Mouse (Mus musculus) heart, embryonic 14.5 days (tissue): Measurements from ENCODE around the gene Col25a1. TPM values are rescaled to one million over a fixed set of nuclear protein-coding genes. Genes with fewer than 3 reads are reported as not detected.

ENCODE experiments used
- ATAC-seq: fragments of 200-750 bp; cut with Nextera tagmentation; 2 replicates; pipeline ENCODE4 v1.8.0; 2017; ENCODE audit warnings: low read depth, moderate TSS enrichment; ENCODE audit not compliant: insufficient number of reproducible peaks, insufficient read depth, low FRiP score
- H3K27ac ChIP-seq, 2 experiments: fragments of 200-500 bp in 1 of 2; fragments of 300-500 bp in 1 of 2; sonication (generic) in 1 of 2; replicated peaks in 1 of 2; 2 replicates each; pipeline ENCODE4 v1.5.1; 2012 to 2014; ENCODE audit warnings: low read depth in 2 of 2, low read length in 2 of 2, control low read depth in 1 of 2, mild to moderate bottlenecking in 1 of 2, mixed read lengths in 1 of 2; ENCODE audit not compliant: control insufficient read depth in 1 of 2, insufficient read depth in 1 of 2
- H3K27me3 ChIP-seq: fragments of 300-500 bp; sonication (generic); 2 replicates; pipeline ENCODE4 v1.6.1; 2014; ENCODE audit warnings: mild to moderate bottlenecking, low read length, control low read depth; ENCODE audit not compliant: control insufficient read depth, insufficient read depth
- H3K36me3 ChIP-seq: fragments of 300-500 bp; sonication (generic); 2 replicates; pipeline ENCODE4 v1.6.1; 2014; ENCODE audit warnings: mild to moderate bottlenecking, control low read depth, low read length, mixed read lengths; ENCODE audit not compliant: control insufficient read depth, insufficient read depth
- H3K4me1 ChIP-seq, 2 experiments: fragments of 200-500 bp in 1 of 2; fragments of 300-500 bp in 1 of 2; sonication (generic) in 1 of 2; 2 replicates each; pipeline ENCODE4 v1.6.1; 2012 to 2014; ENCODE audit warnings: low read length in 2 of 2, control low read depth in 1 of 2, mixed read lengths in 1 of 2; ENCODE audit not compliant: control insufficient read depth in 2 of 2, insufficient read depth in 2 of 2
- H3K4me2 ChIP-seq: fragments of 300-500 bp; sonication (generic); 2 replicates; pipeline ENCODE4 v1.6.1; 2014; ENCODE audit warnings: mild to moderate bottlenecking, low read length
- H3K4me3 ChIP-seq, 2 experiments: fragments of 200-500 bp in 1 of 2; fragments of 300-500 bp in 1 of 2; sonication (generic) in 1 of 2; 2 replicates each; pipeline ENCODE4 v1.5.1; 2012 to 2014; ENCODE audit warnings: low read length in 2 of 2, mild to moderate bottlenecking in 2 of 2, control low read depth in 1 of 2, low read depth in 1 of 2, moderate library complexity in 1 of 2; ENCODE audit not compliant: control insufficient read depth in 1 of 2, insufficient read depth in 1 of 2
- H3K9ac ChIP-seq: fragments of 300-500 bp; sonication (generic); 2 replicates; pipeline ENCODE4 v1.6.1; 2014; ENCODE audit warnings: mild to moderate bottlenecking, low read length
- H3K9me3 ChIP-seq: fragments of 300-500 bp; sonication (generic); 2 replicates; pipeline ENCODE4 v1.6.1; 2016; ENCODE audit warnings: low read length, control low read depth; ENCODE audit not compliant: control insufficient read depth
- WGBS: fragments of 180-500 bp; shearing (Covaris S2); extraction: QIAGEN DNeasy Blood & Tissue Kit; methylation state at CpG from one replicate; pipeline ENCODE4 v1.1.7; 2014; 5-methylcytosine and 5-hydroxymethylcytosine counted together
- polyA plus RNA-seq: library from polyadenylated mRNA; unstranded; fragments of >200 nt; fragmentation: Nextera tagmentation; extraction: Ambion mirVana; gene quantifications from 2 replicates; pipeline ENCODE4 v1.2.1, GENCODE M21; 2014

Gene Col25a1
- polyA plus RNA-seq, 1 experiment from 2014 or later, result 2.3 TPM

DNA sequence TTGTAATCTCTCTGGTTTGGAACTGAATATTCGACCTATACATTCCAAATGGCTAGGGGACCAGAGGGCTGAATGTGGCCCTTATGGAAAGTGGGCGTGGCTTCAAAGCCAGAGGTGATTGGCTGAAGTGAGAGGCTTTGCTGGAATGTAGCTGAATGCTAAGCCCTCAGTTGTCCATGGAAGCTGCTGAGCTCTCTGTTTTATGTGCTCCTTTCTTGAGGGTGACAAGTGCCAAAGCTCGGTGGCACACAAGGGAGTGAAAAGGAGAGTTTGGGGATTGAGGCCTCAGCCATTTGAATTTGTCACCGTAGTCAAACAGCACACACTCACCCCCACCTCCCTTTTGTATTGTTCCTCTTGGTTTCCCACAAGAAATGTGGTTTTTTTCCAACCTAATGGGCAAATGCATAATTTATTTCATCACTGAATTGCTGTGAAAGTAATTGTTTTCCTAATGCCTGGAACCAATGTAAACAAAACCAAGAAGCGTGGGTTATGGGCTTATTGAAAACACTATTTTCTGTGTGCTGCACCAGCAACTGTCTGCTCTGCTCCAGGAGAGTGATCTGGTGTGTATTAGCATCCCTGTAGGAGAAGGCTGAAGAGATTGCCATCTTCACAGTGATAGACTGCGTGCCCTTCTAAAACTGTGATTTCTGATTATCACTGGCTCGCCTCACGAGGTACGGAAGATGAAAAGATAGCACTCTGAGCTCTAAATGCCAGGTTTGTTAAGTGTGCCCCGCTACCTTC is 147.2 kb downstream of the Col25a1 start:
- no peak overlapping the region for H3K4me3 ChIP-seq
- no peak overlapping the region for H3K4me2 ChIP-seq
- WGBS, result 72% methylated on average over 10 of the region's 10 CpGs
- no peaks in the 10 kb centered on the region for H3K36me3 ChIP-seq
- no peaks in the 10 kb centered on the region for H3K27me3 ChIP-seq
- ATAC-seq, result no peak
- H3K27ac ChIP-seq, result no peak overlapping the region
- 0 out of 4 replicates have a peak, but pooled peaks cover 0 to 2% of the 10 kb centered on the region in 2 experiments for H3K4me1 ChIP-seq
- H3K9ac ChIP-seq, result no peak overlapping the region
- H3K9me3 ChIP-seq, result peaks cover 2% of the 10 kb centered on the region; the same call in 1 of the 2 replicates

DNA sequence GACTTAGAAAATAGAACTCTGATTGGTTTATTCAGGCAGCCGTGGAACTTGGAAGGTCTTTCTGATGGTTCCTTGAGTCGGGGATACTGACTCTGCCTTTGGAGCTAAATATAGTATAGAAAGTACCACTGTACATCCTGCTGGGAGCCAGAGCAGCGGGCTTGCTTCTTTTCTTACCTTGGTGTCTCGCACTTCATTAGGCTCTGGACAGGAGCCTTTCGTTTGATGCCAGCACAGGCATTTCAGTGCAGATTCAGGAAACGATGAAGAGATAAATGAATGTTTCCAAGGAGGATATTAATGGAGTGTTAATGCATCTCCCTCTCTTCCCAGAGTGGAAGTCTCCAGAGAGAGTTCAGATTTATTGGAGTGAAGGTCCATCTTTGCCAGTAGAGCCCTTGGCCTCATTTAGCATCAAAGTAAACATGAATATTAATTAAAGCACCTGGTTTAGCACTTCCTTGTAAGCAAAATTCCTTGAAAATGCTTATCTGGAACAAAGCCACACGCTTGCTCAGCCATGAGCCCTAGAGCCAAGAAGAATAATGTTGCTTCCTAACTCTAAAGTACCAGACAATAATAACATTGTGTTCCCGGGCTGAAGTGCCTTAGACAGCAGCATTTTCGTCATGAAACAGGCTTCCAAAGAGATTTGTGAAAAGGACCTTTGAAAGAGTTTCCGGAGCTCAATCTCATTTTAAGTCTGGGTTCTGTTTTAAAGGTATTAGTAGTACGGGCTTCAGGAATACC is 151.9 kb downstream of the Col25a1 start:
- H3K27ac ChIP-seq, result no peak overlapping the region
- no peak for ATAC-seq
- 0 out of 4 replicates have a peak, but pooled peaks cover 0 to 2% of the 10 kb centered on the region in 2 experiments for H3K4me1 ChIP-seq
- H3K4me2 ChIP-seq, result no peak overlapping the region
- 57% methylated on average over 11 of the region's 11 CpGs for WGBS
- no peaks in the 10 kb centered on the region for H3K36me3 ChIP-seq
- no peak overlapping the region for H3K9ac ChIP-seq
- no peaks in the 10 kb centered on the region for H3K9me3 ChIP-seq
- H3K4me3 ChIP-seq, result no peak overlapping the region
- H3K27me3 ChIP-seq, result no peaks in the 10 kb centered on the region

DNA sequence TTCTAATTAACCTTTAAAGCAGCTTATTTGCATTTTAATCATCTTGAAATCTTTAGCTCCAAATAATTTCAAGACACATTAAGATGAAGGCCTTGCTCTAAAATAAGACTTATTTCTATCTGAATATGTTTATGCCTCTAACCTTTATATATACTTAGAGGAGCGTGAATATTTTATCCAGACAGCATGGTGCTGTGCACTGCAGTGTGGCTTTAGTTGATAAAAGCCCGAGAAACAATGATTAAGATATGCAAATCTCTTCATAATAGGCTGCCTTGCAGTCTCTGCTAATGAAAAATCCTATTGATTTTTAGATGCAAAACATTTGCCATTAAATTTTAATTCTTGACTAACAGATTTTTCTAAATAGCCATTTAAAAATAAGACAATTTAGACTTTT is 156.8 kb downstream of the Col25a1 start:
- 75% methylated on average over 2 of the region's 2 CpGs for WGBS
- ATAC-seq, result no peak
- no peaks in the 10 kb centered on the region for H3K9me3 ChIP-seq
- H3K4me3 ChIP-seq, result no peak overlapping the region
- H3K4me2 ChIP-seq, result no peak overlapping the region
- 0 out of 4 replicates have a peak, but pooled peaks cover 0 to under 1% of the 10 kb centered on the region in 2 experiments for H3K4me1 ChIP-seq
- H3K36me3 ChIP-seq, result no peaks in the 10 kb centered on the region
- H3K27ac ChIP-seq, result no peak overlapping the region
- no peaks in the 10 kb centered on the region for H3K27me3 ChIP-seq
- H3K9ac ChIP-seq, result no peak overlapping the region

GRCm38 (mm10) chr3:130288756-130289155 is 157.5 kb downstream of the Col25a1 start:
- Histone ChIP-seq H3K4me1 (no peaks in the 10 kb centered on the region), H3K9ac (no peak overlapping the region), H3K9me3 (no peaks in the 10 kb centered on the region), H3K27me3 (no peaks in the 10 kb centered on the region), H3K27ac (no peak overlapping the region), H3K4me2 (no peak overlapping the region), H3K4me3 (no peak overlapping the region), H3K36me3 (no peaks in the 10 kb centered on the region)
- ATAC-seq, result no peak
- WGBS, result 79% methylated on average over 4 of the region's 4 CpGs

GRCm38 (mm10) chr3:130289220-130289619 is 157.9 kb downstream of the Col25a1 start:
- Histone ChIP-seq H3K4me3 (no peak overlapping the region), H3K9ac (no peak overlapping the region), H3K4me1 (no peaks in the 10 kb centered on the region), H3K9me3 (no peaks in the 10 kb centered on the region), H3K27me3 (no peaks in the 10 kb centered on the region), H3K4me2 (no peak overlapping the region), H3K36me3 (no peaks in the 10 kb centered on the region), H3K27ac (no peak overlapping the region)
- 91% methylated on average over 3 of the region's 3 CpGs for WGBS
- ATAC-seq, result no peak

GRCm38 (mm10) chr3:130290175-130290574 is 158.9 kb downstream of the Col25a1 start:
- no peak overlapping the region for H3K4me2 ChIP-seq
- no peaks in the 10 kb centered on the region for H3K27me3 ChIP-seq
- H3K4me1 ChIP-seq, result no peaks in the 10 kb centered on the region
- H3K27ac ChIP-seq, result no peak overlapping the region
- no peaks in the 10 kb centered on the region for H3K9me3 ChIP-seq
- no peaks in the 10 kb centered on the region for H3K36me3 ChIP-seq
- H3K4me3 ChIP-seq, result no peak overlapping the region
- H3K9ac ChIP-seq, result no peak overlapping the region
- no peak for ATAC-seq
- WGBS, result 63% methylated on average over 6 of the region's 6 CpGs

DNA sequence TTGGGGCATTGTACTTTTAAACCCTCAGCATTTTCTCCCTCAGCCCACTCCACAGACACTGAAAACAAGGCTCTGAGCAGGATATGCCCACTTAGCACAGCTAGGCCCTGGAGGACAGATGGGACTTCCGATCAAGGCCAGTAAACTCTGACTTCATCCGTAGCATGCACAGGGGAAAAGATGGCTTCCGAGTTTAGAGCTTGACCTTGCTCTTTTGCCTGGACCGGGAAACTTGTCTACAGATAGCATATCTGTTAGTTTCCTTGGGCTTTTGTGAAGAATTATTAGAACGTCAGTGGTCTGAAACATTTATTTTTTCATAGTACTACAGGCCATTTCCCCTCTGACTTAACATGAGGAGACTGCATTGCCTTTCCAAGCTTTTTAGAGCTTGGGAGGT is 159.4 kb downstream of the Col25a1 start:
- ATAC-seq, result no peak
- H3K4me2 ChIP-seq, result no peak overlapping the region
- no peak overlapping the region for H3K4me3 ChIP-seq
- H3K9ac ChIP-seq, result no peak overlapping the region
- no peak overlapping the region for H3K27ac ChIP-seq
- H3K36me3 ChIP-seq, result no peaks in the 10 kb centered on the region
- H3K27me3 ChIP-seq, result no peaks in the 10 kb centered on the region
- H3K4me1 ChIP-seq, result no peaks in the 10 kb centered on the region
- WGBS, result 76% methylated on average over 5 of the region's 5 CpGs
- no peaks in the 10 kb centered on the region for H3K9me3 ChIP-seq
